Mouse (Mus musculus) bone marrow, adult 2 months (tissue): ENCODE data around the gene Dcst2.
A peak's percentile ranks its signal among the peaks of the same experiment; 100 is the strongest.

ENCODE experiments used
- CTCF ChIP-seq: fragments of 200-500 bp; IDR thresholded peaks from 2 replicates; pipeline ENCODE4 v1.5.1; 2011; ENCODE audit warnings: low read length, control low read depth; ENCODE audit not compliant: control insufficient read depth, insufficient read depth
- POLR2A ChIP-seq: fragments of 200-500 bp; IDR thresholded peaks from 2 replicates; pipeline ENCODE4 v1.6.1; 2011; ENCODE audit warnings: low read depth, mild to moderate bottlenecking, control low read depth, low read length, borderline replicate concordance; ENCODE audit not compliant: control insufficient read depth

GRCm38 (mm10) chr3:89387632-89388031, 25.9 kb downstream of the Dcst2 start:
- TF ChIP-seq POLR2A (peak; percentile 41; the same call in 1 of the 2 replicates), CTCF (no peak)
